Mouse (Mus musculus) thymus, postnatal 25 days (tissue): ENCODE measurements around the gene Bcl7a.
A peak's percentile ranks its signal among the peaks of the same experiment; 100 is the strongest.

ENCODE experiments used
- DNase-seq: peaks from one replicate; pipeline ENCODE4 v3.0.0; 2022

The Bcl7a gene

DNA sequence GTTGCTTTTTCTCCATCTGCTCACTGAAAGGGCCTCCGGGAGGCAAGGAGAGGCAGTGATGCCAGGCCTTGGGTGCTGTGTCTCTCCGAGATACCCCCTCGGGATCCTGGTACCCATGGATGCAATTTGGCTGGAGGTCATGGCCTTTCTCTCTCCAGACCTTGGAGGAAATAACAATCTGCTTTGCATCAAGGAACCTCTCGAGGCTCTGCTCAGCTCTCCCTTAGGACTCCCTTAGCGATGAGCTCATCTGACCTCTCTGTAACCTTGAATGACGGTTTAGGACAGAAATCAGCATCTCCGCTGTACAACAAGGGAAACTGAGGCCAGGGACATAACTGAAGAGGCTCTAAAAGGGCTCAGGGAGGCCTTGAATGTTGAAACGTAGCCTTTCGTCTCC is 35.1 kb downstream of the Bcl7a start:
- DNase-seq: no peak

DNA sequence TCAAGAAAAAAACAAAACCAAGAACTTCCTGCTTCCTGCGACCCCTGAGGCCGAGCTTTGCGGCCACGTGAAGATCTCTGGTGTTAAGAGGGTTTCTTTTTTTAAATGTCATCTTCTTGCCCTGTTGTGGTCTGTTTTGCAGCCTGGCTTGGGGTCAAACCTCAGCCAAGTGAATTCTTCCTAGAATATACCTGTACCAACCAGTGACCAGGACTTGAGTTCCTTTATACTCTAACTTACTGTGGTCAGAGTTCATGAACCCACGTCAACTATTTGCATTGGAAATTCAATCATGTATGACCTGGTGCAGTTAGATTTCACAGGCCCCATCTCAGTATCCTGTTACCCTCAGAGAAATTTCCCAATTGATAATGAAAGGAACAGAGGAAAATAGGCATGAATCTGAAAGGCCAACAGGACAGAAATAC is 35.9 kb downstream of the Bcl7a start:
- no peak for DNase-seq

DNA sequence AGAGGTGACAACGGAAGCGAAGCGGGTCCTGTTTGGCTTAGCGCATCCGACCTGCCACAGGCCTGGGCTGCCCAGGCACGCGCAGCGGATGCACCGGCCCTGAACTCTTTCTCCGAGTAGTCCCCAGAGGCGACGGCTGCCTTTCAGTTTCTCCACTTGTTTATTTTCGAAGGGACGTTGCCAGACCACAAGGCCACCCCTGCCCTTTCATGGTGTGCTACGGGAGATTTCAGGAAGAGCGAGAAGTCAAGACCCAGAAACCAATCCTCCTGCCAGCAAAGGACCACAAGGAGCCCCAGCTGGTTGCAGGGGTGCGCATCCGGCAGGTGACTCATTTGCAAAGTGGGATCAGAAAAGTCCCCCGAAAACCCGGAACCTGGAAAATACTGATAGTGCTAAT is 38.3 kb downstream of the Bcl7a start:
- DNase-seq: peak; percentile 29

DNA sequence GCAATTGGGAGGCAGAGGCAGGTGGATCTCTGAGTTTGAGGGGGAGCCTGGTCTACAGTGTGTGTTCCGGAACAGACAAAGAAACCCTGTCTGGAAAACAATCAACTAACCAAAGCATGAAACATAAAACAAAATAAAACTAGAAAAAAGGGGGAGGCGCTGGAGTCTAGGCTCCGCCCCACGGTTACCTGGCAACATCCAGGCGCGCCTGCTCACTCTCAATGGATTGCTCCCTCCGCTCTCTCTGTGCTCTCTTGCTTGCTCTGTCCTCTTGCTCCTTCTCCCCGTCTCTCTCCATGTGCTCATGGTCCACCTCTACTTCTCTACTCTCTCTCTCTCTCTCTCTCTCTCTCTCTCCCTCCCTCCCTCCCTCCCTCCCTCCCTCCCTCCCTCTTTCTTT is 39.1 kb downstream of the Bcl7a start:
- DNase-seq: no peak

DNA sequence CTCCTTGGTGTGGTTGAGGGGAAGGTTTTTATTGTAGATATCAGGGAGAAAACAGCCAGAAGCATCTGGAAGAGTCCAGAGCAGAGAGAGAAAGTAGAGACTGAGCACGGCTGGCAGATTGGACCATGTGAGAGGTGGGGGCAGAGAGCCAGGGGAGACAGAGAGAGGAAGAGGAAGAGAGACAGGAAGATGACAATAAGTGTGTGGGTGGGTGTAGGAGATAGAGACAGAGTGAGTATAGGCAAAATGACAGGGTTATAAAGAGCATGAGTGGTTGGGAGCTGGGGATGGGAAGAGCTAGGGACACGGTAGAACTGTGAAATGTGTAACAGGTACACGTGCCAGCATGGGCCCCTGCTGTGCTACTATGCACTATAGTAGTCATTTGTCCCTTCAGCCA is 44.8 kb downstream of the Bcl7a start:
- no peak for DNase-seq

DNA sequence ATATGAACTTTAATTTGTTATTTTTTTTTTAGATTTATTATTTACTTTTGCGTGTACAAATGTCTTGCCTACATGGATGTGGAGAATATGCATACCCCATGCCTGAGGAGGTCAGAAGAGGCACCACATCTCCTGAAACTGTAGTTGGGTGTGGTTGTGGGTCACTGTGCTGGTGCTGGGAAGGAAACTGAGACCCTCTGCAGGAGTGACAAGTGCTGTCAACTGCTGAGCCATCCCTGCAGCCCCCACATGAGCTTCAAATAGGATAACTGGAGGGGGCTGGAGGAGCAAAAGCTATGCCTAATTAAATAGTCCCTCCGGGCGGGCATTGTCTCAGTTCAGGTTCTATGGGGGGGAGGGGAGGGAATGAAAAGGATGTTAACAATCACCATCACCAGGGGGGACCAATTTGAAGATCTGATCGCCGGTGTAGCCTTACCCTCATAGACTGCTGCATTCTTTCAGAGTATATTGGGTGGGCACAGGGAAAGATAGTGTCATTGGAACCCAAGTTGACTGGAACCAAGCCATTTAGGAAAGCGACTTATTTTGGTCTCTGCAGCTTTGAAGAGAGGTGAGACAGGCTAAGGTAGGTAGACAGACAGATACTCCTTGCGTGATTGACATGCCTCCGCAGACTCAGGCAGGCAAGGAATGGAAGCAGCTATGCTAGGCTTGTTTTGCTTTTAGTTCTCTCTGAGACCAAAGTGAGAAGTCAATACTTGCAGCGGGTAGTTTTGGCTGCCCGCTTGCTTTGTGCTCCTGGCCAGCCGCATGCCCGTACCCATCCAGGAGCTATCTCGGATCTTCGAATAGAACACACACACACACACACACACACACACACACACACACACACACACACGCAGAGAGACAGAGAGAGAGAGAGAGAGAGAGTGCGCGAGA is 47.2 kb downstream of the Bcl7a start:
- DNase-seq: no peak

DNA sequence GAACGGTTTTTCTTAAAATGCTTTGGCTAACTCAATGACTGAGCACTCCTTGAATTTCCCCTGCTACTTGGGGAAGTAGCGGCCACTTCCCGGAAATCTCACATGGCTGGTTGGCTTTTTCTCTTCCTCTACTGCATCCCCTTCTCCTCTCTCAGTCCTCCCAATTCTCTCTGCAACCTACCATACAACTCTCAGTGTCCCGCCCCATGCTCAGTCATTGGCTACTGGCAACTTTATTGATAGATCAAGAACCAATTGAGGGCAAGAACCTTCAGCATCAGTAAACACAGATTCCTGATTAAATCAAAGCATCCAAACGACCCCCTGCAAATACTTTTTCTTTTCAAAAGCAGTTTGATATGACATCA is 47.8 kb downstream of the Bcl7a start:
- no peak for DNase-seq

DNA sequence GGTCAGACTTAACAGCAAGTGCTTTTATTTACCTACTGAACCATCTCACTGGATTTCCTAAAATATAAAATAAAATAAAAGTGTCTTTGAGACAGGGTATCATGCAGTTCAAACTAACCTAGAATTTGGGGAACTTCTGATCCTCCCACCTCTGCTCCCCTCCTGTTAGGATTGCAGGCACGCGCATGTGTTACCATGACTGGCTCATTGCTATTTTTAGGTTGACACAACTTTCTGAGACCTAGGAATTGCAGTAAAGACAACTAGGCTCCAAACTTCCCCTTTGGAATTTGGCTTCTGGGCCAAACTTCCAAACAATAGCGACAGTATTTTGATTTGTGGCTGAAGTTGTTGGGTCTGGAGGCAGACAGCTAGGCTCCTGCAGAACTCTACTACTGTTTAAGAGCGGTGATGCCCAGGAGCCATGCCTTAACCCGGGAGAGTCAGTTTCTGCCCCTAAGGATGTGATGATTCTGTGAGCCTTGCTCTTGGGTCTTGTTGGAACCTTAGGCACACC is 50.2 kb downstream of the Bcl7a start:
- DNase-seq: no peak

DNA sequence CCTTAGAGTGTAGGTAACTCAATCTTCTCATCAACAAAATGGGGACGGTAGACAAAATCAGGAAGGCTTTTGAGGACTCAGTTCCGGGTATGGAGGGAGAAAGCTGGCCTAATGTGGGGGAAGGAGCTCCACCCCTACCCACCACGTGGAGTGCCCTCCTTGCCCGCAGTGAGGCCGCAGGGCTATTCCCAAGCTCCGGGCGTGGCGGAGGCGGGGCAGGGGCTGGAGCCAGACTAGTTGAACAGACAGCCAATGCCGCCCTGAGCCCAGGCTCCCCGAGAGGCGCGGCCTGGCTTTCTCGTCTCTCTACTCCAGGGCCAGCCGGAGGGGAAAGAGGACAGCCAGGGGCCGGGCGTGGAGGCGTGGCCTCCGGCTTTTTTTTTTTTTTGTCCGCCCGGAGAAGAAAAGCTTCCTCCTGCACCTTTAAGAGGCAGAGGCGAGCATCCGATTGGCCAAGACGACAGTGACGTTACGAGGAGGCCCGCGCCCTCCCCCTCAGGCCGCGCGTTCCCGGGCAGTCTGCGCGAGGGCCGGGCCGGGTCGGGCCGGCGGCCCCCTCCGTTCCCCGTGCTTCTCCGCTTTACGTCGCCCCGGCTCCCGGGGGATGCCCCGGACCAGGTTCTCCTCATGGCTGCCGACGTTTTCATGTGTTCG is 50.8 kb downstream of the Bcl7a start, which contains the start of gene Mlxip:
Mlxip (plus strand) TSS at position 496 of the 654 bp plus-strand sequence.
- peak; percentile 89 for DNase-seq

DNA sequence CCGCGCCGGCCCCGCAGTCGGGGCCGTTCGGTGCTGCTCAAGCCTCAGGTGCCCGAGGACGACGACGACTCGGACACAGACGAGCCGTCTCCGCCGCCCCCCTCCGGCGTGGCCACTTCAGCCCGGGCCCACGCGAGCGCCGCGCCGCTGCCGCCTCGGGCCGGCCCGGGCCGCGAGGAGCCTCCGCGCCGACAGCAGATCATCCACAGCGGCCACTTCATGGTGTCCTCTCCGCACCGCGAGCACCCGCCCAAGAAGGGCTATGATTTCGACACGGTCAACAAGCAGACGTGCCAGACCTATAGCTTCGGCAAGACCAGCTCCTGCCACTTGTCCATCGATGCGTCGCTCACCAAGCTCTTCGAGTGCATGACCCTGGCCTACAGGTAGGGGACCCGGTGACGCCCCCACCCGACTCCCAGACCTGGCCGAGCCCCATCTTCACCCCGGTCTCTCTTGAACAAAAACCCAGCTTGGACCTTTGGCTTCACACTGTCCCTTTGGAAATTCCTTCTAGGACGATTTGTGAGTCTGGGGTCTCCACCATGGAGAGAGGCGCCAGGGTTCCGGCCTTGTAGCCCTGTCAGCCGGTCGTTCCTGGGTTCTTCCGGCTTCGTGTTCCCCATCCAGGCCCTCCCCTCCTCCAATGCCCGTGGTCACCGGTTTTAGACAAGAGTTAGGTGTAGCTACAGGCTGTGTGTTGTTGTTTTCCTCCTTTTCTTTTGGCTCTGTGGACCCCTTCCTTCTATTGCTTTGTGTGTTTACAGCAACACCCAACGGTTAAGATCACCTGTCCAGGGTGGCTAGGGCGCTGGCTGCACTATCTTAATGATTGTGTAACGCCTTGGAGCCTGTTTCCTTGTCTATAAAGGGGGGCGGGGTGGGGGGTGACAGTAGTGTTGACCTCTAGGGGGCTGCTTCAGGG is 51.6 kb downstream of the Bcl7a start:
- peak; percentile 57 for DNase-seq

DNA sequence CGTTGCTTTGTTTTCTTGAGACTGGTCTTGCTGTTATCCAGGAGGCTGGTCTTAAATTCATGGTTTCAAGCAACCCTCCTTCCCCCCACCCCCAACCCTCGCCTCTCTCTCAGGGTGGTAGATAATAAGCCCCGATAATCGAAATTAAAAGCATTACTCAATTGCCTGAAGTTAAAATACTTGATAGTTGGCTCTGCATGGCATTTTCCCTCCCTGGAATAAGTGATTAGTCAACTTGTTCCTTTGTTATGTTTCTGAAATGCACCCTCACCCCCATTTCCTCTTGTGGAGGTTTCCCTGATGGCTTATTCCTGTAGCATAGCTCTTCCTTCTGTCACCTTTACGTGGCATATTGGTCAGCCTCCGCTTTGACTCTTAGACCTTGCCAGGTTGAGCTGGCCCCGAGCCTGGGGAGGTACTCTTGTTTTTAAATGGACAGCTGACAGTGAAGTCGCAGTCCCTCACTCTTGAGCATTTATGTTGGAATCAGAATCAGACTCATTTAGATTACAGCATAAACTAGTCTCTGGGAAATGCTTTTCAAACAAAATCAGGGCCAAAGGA is 53.3 kb downstream of the Bcl7a start:
- DNase-seq: no peak

DNA sequence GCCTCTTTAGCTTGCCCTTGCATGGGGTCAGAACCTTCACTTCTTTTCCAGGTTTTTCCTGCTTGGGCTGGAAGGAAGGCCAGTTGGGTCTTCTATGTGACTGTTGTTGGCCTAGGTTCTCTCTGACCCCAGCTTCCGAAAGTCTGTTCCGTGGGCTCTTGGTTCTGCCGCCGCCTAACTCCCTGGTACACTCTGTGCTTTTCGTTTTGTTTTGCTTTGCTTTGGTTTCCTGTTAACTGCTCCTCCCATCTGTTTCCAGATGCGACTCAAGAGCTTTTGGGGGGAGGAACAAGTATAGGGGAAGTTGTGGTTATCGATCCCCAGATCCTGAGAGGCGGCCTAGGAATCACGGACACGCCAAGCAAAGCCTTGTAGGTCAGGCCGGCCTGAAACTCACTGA is 54.2 kb downstream of the Bcl7a start:
- DNase-seq: peak; percentile 40

DNA sequence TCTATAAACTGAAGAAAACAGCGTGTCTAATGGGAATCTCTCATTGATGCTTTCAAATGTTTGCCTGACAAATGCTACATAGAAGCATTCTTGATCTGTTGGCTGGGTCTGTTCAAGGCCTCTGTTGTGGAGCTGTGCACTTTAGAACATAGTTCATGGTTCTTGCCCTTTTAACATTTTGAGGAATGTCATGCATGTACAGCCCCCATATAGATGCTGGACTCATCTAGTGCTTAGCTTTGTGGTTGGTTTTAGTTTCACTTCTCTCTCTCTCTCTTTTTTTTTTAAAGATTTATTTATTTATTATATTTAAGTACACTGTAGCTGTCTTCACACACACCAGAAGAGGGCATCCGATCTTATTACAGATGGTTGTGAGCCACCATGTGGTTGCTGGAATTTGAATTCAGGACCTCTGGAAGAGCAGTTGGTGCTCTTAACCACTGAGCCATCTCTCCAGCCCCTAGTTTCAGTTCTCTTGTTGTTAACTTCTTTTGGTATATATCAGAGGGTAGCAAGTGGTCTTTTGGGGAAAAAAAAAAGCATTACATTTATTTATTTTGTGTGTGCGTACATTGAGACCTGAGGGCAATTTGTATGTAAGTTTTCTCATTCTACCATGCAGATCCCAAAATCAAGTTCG is 55.3 kb downstream of the Bcl7a start:
- DNase-seq: no peak

DNA sequence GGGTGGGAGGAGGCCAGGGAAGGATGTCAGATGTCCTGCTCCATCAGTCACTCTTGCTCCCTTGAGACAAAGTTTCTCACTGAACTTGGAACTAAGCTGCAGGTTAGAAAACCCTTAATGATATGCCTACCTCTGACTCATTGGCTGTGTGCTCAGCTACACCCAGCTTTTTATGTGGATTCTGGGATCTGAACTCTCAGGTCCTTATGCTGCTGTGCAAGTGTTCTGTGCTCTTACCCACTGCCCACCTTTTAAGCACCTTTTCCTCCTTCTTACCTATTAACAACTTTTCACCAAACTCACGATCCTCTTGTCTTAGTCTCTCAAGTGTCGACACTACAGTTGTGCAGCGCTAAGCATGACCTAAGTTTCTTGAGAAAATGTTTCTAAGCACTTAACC is 60.8 kb downstream of the Bcl7a start:
- DNase-seq: no peak

DNA sequence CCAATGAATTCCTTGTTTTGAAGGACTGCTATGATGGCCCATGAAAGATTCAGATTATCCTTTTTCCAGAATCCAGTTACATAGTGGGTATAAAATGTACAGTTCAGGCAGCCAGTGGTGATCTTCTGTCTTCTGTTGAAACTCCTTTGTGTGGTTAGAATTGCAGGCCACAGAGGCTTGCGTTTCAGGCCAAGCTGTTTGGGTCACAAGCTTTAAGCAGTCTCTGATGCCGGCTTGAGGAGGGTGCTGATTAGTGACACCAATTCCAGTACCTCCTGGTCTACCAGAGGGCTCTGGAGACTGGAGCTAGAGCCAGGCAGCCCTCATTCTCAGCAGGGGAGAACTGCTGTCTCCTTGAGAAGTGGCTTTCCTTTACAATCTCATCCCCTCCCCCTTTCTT is 63.3 kb downstream of the Bcl7a start:
- no peak for DNase-seq

DNA sequence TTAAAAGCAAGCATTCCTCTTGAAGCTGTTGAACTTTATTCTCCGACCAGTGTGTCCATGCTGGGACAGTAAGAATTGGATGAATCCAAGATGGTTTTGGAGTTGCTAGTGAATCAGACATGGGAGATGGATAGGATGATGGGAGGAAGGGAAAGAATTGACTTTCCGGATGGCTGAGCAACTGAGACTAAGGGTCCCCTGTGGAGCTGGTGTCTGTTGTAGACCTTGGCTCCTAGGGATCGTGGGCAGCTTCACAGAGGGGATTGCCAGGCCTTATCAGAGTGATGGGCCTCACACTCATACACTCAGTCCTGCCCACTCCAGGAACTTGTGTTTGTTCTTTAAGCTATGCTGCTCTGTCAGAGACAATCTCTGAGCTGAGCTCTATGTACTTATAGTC is 64.5 kb downstream of the Bcl7a start:
- no peak for DNase-seq

DNA sequence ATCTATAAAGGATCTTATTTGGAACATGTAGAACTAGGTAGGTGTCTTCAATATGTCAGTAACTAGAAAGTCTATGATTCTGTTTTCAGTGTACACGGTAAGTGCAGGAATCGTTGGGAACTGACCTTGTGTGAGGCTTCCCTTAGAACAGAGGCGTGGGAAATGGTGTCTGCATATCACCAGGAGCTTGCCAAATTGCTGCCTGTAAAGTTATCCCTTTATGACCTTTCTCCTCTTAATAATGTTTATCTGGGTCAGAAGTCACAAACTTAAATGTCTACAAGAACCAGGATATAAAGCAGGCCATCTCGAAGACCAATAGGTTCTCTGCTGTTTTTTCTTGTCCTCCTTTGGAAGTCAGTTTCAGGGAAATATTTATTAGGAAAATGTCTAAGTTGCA is 68.6 kb downstream of the Bcl7a start:
- no peak for DNase-seq

DNA sequence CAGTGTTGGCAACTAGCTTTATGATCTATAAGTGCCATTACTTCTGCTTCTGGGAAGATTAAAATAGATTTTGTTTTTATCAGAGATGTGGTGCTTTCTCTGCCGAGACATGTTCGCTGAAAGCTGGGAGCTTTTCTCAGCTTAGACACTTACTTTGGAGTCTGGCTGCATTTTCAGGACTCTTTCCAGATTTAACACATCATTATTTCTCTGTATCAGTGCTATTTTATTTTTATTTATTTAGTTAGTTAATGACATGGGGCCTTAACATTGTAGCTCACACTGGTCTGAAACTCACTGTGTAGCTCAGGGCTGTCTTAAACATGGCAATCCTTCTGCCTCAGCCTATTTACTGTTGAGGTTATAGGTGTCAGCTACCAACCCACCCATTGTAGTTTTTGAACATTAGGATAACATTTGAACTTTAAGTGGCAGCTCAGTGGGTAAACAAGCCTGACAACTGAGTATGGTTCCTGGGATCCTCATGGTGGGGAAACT is 70.3 kb downstream of the Bcl7a start:
- DNase-seq: no peak

DNA sequence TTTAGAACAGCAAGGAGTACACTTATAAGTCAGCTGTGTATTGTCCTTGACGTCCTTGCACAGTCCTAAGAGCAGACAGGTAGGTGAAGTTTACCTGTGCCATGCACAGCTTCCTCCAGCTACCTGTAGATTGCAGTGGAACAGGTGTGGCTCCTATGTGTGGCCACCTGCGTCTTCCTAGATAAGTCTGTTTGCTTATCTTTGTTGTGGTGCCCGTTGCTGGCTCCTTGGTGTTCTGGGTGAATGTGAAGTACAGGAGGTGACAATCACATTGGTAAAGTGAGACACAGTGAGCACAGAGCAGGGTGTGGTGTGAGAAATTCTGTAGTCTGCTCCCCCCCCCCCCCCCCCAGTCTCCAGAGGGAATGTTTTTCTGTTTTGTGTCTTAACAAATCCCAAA is 72.5 kb downstream of the Bcl7a start:
- DNase-seq: no peak

DNA sequence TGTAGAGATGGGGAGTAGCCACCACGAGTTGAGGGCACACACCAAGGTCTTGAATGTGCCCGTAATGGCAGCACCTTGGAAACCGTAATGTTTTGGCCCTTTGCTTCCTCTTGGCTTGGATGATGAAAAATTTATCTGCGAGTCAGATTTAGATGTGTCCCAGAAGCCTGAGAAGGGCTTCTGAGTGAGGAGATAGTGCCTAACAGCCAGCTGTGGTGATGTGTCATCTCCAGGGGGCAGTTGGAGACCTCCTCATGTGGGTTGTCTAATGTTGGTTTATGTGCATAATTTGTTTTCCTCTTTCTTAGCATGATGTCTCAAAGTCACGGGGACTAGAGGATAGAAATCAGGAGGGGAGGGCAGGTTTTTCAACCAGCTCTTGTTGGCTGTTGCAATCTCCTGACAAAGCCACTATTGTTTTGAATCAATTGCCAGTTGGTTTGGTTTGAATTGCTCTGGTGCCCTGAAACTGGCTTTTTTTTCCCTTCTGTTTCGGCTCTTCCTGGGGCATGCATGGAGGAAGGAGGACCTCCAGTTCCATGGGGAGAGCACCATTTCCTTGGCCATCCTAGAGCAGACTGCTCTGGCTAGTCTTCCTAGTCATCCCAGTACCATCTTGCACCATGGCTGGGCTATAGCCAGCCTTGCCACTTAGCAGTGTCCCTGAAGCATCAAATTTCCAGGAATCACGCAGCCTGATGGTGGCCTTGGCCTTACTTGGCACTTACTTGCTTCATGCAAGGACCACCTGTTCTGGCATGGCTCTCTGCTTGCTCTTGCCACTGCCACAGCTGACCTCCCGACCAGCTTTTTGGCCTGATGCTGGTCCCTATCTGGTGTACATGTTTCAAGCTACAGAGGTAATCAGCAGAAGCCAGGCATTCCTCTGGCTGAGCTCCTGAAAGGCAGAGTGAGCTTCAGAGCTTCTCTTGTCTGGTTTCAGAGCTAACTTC is 73.2 kb downstream of the Bcl7a start:
- no peak for DNase-seq

DNA sequence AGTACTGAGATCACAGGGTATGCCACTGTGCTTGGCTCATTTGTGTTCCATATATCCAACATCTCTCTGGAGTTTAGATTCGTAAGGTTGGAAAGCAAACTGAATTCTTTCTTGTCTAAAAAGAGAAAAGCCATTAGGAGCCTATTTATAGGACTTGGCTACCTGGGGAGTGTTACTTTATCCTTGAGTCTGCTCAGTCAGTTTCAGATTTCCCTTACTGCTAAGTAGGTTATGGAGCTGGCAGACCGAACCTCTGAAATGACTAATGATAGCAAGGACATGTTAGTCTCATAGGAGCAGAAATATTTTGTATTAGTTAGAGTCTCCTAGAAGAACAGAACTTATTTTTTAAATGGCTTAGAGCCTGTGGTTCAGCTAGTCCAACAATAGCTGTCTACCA is 80.3 kb downstream of the Bcl7a start:
- no peak for DNase-seq
